Mouse (Mus musculus) midbrain, postnatal 0 days (tissue): ENCODE data around the gene Phactr3. TPM values are rescaled to one million over a fixed set of nuclear protein-coding genes. Genes with fewer than 3 reads are reported as not detected.

Experiments
- ATAC-seq: fragments of 200-750 bp; cut with Nextera tagmentation; 2 replicates; pipeline ENCODE4 v1.8.0; 2017; ENCODE audit warnings: moderate number of reproducible peaks, mild to moderate bottlenecking, moderate TSS enrichment, moderate library complexity; ENCODE audit not compliant: low FRiP score
- DNase-seq: peaks from one replicate; pipeline ENCODE4 v3.0.0-alpha.2; 2015; ENCODE audit warnings: low spot score
- H3K27ac ChIP-seq: fragments of 300-500 bp; sonication (generic); 2 replicates; pipeline ENCODE4 v1.5.1; 2014; ENCODE audit warnings: low read depth, mild to moderate bottlenecking, low read length, mixed read lengths
- H3K27me3 ChIP-seq: fragments of 300-500 bp; sonication (generic); 2 replicates; pipeline ENCODE4 v1.6.1; 2014; ENCODE audit warnings: low read length, control low read depth, mixed read lengths; ENCODE audit not compliant: insufficient read depth
- H3K36me3 ChIP-seq: fragments of 300-500 bp; sonication (generic); 2 replicates; pipeline ENCODE4 v1.6.1; 2014; ENCODE audit warnings: low read length, control low read depth, mixed read lengths; ENCODE audit not compliant: insufficient read depth
- H3K4me1 ChIP-seq: fragments of 300-500 bp; sonication (generic); 2 replicates; pipeline ENCODE4 v1.6.1; 2014; ENCODE audit warnings: mild to moderate bottlenecking, control low read depth, antibody characterized with exemption, low read length, mixed read lengths; ENCODE audit not compliant: insufficient read depth
- H3K4me2 ChIP-seq: fragments of 300-500 bp; sonication (generic); 2 replicates; pipeline ENCODE4 v1.6.1; 2014; ENCODE audit warnings: low read depth, mild to moderate bottlenecking, low read length, mixed read lengths; ENCODE audit not compliant: poor library complexity, severe bottlenecking
- H3K4me3 ChIP-seq: fragments of 300-500 bp; sonication (generic); 2 replicates; pipeline ENCODE4 v1.5.1; 2014; ENCODE audit warnings: low read depth, mild to moderate bottlenecking, low read length, moderate library complexity
- H3K9ac ChIP-seq: fragments of 300-500 bp; sonication (generic); replicated peaks from 2 replicates; pipeline ENCODE4 v1.6.1; 2014; ENCODE audit warnings: mild to moderate bottlenecking, low read length, moderate library complexity, mixed read lengths; ENCODE audit not compliant: poor library complexity, severe bottlenecking
- H3K9me3 ChIP-seq: fragments of 300-500 bp; sonication (generic); 2 replicates; pipeline ENCODE4 v1.6.1; 2016; ENCODE audit warnings: low read length, control low read depth
- CTCF ChIP-seq: IDR thresholded peaks from 2 replicates; pipeline ENCODE4 v1.5.1; 2016; ENCODE audit warnings: antibody characterized with exemption, mild to moderate bottlenecking
- WGBS: fragments of 180-500 bp; shearing (Covaris S2); extraction: QIAGEN DNeasy Blood & Tissue Kit; methylation state at CpG from one replicate; pipeline ENCODE4 v1.1.7; 2014; 5-methylcytosine and 5-hydroxymethylcytosine counted together
- polyA plus RNA-seq: library from polyadenylated mRNA; unstranded; fragments of >200 nt; fragmentation: Nextera tagmentation; extraction: Ambion mirVana; gene quantifications from 2 replicates; pipeline ENCODE4 v1.2.1, GENCODE M21; 2015
- total RNA-seq: library from RNA; depleted of rRNA; stranded (reverse); fragments of >200 nt; gene quantifications from 2 replicates; pipeline ENCODE4 v1.2.3, GENCODE M21; 2014

Gene Phactr3
- total and polyA plus RNA-seq, 2 experiments from 2014 or later: 94.2 to 105 TPM

GRCm38 (mm10) chr2:178119561-178120355 is 983 bp downstream of the Phactr3 start:
- Histone ChIP-seq H3K9me3 (no peaks in the 10 kb centered on the region), H3K4me3 (peak overlapping the region; percentile 55), H3K27me3 (peaks cover 10% of the 10 kb centered on the region), H3K27ac (no peak overlapping the region), H3K4me2 (peak overlapping the region; percentile 99), H3K9ac (no peak overlapping the region; the same call in 1 of the 2 replicates), H3K4me1 (0 out of 2 replicates have a peak, but pooled peaks cover 3% of the 10 kb centered on the region), H3K36me3 (no peaks in the 10 kb centered on the region)
- peak; percentile 29; the same call in 1 of the 2 replicates for TF ChIP-seq CTCF
- 24% methylated on average over 19 of the region's 19 CpGs for WGBS
- no peak for DNase-seq
- peak; percentile 11; the same call in 1 of the 2 replicates for ATAC-seq

GRCm38 (mm10) chr2:178120356-178120645 is 1.5 kb downstream of the Phactr3 start:
- Histone ChIP-seq H3K4me1 (0 out of 2 replicates have a peak, but pooled peaks cover 3% of the 10 kb centered on the region), H3K27me3 (peaks cover 10% of the 10 kb centered on the region), H3K36me3 (no peaks in the 10 kb centered on the region), H3K4me2 (no peak overlapping the region), H3K4me3 (no peak overlapping the region), H3K27ac (no peak overlapping the region), H3K9me3 (no peaks in the 10 kb centered on the region), H3K9ac (no peak overlapping the region)
- no peak for DNase-seq
- TF ChIP-seq CTCF: no peak
- no peak for ATAC-seq

- H3K36me3 ChIP-seq: no peaks in the 10 kb centered on the region
- H3K4me2 ChIP-seq: no peak overlapping the region
- 0 out of 2 replicates have a peak overlapping the region, but pooled peaks have one; percentile 8 for H3K9ac ChIP-seq
- DNase-seq: no peak
- H3K9me3 ChIP-seq: no peaks in the 10 kb centered on the region
- 89% methylated on average over 8 of the region's 8 CpGs for WGBS
- H3K4me3 ChIP-seq: no peak overlapping the region
- no peak for TF ChIP-seq CTCF
- peaks cover 10% of the 10 kb centered on the region for H3K27me3 ChIP-seq
- no peak overlapping the region for H3K27ac ChIP-seq
- 0 out of 2 replicates have a peak, but pooled peaks cover 3% of the 10 kb centered on the region for H3K4me1 ChIP-seq
- ATAC-seq: no peak
Measured at GRCm38 (mm10) chr2:178120651-178121374, 2.0 kb downstream of the Phactr3 start.

DNA sequence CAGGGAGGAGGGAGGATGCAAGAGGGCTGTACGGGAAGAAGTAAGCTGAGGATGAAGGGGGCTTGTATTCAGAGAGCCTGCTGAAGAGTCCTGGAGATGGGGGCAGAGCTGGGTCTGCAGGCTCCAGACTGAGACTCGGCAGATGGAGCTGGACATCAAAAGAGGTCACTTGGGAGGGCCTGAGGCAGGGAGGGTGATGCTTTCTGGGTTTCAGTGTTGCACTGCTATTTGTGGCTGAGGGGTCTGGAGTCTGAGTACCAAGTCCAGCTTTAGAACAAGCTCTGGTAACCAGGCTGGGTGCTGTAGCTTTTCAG is 2.6 kb downstream of the Phactr3 start:
- WGBS: 31% methylated on average over 2 of the region's 2 CpGs
- H3K9ac ChIP-seq: 0 out of 2 replicates have a peak overlapping the region, but pooled peaks have one; percentile 8
- 0 out of 2 replicates have a peak, but pooled peaks cover 3% of the 10 kb centered on the region for H3K4me1 ChIP-seq
- no peaks in the 10 kb centered on the region for H3K36me3 ChIP-seq
- H3K27ac ChIP-seq: no peak overlapping the region
- no peak for ATAC-seq
- no peak for DNase-seq
- H3K27me3 ChIP-seq: peaks cover 10% of the 10 kb centered on the region
- no peak overlapping the region for H3K4me2 ChIP-seq
- no peak for TF ChIP-seq CTCF
- no peak overlapping the region for H3K4me3 ChIP-seq
- H3K9me3 ChIP-seq: no peaks in the 10 kb centered on the region

GRCm38 (mm10) chr2:178121946-178122665 is 3.3 kb downstream of the Phactr3 start:
- Histone ChIP-seq H3K4me2 (no peak overlapping the region), H3K27me3 (peaks cover 10% of the 10 kb centered on the region), H3K27ac (no peak overlapping the region), H3K9me3 (no peaks in the 10 kb centered on the region), H3K4me3 (no peak overlapping the region), H3K9ac (no peak overlapping the region), H3K36me3 (no peaks in the 10 kb centered on the region), H3K4me1 (0 out of 2 replicates have a peak, but pooled peaks cover 3% of the 10 kb centered on the region)
- no peak for ATAC-seq
- TF ChIP-seq CTCF: no peak
- 45% methylated on average over 4 of the region's 4 CpGs for WGBS
- no peak for DNase-seq
